Mouse (Mus musculus) gastrocnemius, adult 2 months (tissue): ENCODE measurements around the gene Synm. TPM values are rescaled to one million over a fixed set of nuclear protein-coding genes. Genes with fewer than 3 reads are reported as not detected.
A peak's percentile ranks its signal among the peaks of the same experiment; 100 is the strongest.

Source experiments
- DNase-seq: peaks from one replicate; pipeline ENCODE4 v3.0.0; 2022
- H3K27ac ChIP-seq: fragments of 200-600 bp; 2 replicates; pipeline ENCODE4 v1.8.1; 2022; ENCODE audit warnings: mild to moderate bottlenecking
- H3K4me3 ChIP-seq: fragments of 200-600 bp; 2 replicates; pipeline ENCODE4 v1.8.1; 2022; ENCODE audit warnings: mild to moderate bottlenecking, moderate library complexity
- CTCF ChIP-seq: fragments of 200-600 bp; IDR thresholded peaks from 2 replicates; pipeline ENCODE4 v1.8.1; 2022; ENCODE audit warnings: antibody characterized with exemption, mild to moderate bottlenecking, moderate library complexity
- intact Hi-C: fragments of 180-260 bp; cut with DNase I; formaldehyde crosslinking; loops from one replicate; pipeline ENCODE4 v1.15.1; 2025
- total RNA-seq, 2 experiments: library from RNA; stranded (reverse); gene quantifications; 2 replicates each; pipeline ENCODE4 v1.2.3; 2021

Synm gene
- total RNA-seq, 2 experiments from 2014 or later, result 235 to 336 TPM

DNA sequence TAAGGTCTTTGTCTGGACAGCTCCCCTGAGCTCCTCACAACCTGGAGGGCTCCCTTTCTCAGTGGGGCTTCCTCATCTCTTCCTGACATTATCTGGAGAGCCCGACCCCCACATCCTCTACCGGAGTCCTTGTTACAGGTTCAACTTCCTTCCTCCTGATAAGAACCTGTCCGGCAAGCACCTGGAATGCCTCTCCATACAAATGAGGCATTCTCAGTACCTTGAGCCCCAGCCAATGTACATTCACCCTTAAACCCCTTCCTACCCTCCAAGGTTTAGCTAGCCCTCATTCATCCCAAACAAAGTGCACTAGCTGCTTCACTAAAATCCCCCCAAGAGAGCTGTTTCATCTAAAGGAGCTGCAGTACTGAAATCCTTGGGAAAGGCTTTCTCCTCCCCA, 16.1 kb upstream of the Synm start:
- DNase-seq, result no peak
- intact Hi-C loops, result no loop called here
- no peak overlapping the region for H3K4me3 ChIP-seq
- TF ChIP-seq CTCF, result no peak
- H3K27ac ChIP-seq, result no peak overlapping the region

DNA sequence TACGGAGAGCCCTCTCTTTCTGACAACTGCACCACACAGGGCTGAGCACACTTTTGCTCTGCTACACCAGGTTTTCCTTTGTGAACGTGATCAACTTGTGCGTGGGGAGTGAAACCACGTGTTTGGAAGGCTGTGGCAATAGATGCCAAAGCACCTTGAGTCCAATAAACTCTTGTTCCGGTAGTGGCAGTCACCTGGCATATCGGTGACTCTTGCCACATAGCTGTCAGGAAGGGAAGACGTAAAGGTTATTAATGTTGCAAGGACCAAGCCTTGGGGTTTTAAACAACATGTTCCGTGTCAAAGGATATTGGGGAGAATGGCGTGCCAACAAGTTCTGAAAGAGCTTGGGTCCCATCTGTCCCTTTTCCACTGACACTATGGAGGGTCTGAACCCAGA, 12.7 kb upstream of the Synm start:
- intact Hi-C loops, result no loop called here
- TF ChIP-seq CTCF, result no peak
- Histone ChIP-seq H3K4me3 (no peak overlapping the region), H3K27ac (no peak overlapping the region)
- DNase-seq, result no peak

DNA sequence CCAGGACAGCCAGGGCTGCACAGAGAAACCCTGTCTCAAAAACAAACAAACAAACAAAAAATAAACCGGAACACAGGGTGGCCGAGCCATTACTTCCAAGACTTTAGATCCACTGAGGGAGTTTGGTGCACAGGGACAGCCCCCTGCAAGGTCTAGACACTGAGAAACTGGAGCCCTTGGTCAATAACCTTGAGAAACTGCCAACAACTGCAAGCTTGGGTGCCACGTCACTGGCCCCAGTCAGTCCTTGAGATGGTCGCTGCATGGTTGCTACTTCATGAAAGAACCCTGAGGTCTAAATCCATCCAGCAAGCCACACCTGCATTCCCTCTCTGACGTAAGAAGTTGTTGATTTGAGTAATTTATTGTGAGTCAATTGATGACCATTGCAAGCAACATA, 9.9 kb upstream of the Synm start:
- H3K4me3 ChIP-seq, result no peak overlapping the region
- no peak for TF ChIP-seq CTCF
- intact Hi-C loops, result no loop called here
- no peak overlapping the region for H3K27ac ChIP-seq
- no peak for DNase-seq

DNA sequence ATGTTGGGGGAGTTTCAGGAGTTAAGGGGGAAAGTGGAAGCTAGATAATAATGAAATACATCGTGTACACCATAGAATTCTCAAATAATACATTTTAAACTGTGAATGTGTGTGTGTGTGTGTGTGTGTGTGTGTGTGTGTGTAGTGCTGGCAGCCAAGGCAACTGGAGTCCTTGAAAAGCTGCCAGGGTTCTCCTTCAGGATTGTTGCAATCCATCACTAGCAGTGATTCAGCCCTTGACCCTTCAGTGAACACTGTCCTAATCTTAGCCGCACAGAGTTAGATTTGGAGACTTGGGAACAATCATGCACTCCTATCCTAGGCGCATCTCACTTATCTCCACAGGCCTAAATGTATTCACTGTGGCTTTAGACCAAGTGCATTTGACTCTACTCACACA, 8.6 kb upstream of the Synm start:
- H3K27ac ChIP-seq, result no peak overlapping the region
- H3K4me3 ChIP-seq, result no peak overlapping the region
- no peak for DNase-seq
- no peak for TF ChIP-seq CTCF
- intact Hi-C loops, result no loop called here

DNA sequence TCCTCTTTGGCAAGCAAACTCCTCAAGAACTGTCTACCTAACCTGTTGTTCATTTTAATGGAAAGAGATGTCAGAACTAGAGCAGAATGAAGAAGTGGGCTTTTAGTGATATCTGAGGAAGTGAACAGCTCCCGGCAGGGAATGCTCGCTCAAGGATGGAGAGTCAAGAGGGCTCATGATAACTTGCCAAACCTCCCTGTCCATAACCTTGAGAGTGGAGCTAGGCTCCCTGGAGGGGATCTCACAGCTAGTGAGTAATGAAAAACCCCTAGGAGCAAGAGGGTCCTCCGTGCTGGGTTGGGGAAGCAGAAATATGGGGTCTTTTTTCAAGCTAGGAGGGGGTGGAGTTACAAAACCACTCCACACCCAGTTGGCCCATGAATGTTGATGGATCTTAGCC, 4.1 kb upstream of the Synm start:
- TF ChIP-seq CTCF, result no peak
- intact Hi-C loops, result no loop called here
- Histone ChIP-seq H3K27ac (no peak overlapping the region), H3K4me3 (no peak overlapping the region)
- no peak for DNase-seq

DNA sequence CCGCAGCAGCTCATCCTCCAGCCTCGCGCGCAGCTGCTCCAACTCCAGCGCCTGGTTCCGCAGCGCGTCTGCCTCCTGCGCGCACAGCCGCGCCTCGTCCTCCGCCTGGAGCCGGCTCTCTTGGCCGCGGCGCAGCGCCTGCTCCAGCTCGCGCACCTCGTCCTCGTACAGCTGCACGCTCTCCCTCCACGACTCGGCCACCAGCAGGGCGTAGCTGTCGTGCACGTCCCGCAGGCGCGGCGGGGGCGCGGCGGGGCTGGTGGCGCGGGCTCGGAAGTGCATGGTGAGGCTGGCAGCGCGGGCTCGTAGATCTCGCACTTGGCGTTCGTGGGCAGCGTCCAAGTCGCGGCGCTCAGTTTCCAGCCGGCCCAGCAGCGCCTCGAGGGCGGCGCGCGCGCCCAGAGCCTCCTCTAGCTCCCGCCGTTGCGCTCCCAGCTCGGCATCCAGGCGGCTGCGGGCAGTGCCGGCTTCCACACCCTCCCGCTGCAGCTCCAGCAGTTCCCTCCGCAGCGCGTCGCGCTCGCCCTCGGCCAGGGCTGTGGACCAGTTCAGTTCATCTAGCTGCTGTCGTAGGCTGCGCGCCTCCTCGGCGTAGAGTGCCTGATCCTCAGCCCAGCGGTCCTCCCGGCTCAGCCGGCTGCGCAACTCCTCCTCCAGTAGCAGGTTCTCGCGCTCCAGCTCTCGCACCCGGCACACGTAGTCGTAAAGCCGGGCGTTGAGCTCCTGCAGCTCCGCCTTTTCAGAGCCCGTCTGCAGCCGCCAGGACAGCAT, 499 bp downstream of the Synm start:
- peak; percentile 88 for DNase-seq
- no peak; the same call in 1 of the 2 replicates for TF ChIP-seq CTCF
- intact Hi-C loops, result loop anchor here (1.0 to 10.0 kb wide), 3 partner anchors 57 to 534 kb away; partner anchors contain the start of gene Lysmd4
- Histone ChIP-seq H3K27ac (peak overlapping the region; percentile 96), H3K4me3 (peak overlapping the region; percentile 88)

DNA sequence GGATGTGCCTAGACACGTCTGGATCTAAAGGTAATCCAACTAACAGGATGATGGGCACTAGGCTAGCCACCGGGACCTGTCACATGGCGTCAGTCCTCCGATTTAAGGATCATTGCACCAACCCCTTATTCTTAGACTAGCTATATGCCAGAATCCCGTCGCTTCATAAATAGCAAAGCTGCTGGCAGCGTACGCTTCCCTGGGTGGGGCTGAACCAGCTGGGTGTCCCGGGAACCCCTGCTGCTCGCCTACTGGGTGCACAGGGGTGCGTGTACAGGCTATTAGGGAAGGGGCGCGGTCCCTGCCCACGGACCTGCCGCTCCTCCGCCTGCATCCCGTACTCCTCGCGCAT, 1.1 kb downstream of the Synm start:
- peak overlapping the region; percentile 96 for H3K27ac ChIP-seq
- intact Hi-C loops, result loop anchor here (5.0 to 10.0 kb wide), 2 partner anchors 56 to 534 kb away; partner anchors contain the start of gene Lysmd4
- peak overlapping the region; percentile 88 for H3K4me3 ChIP-seq
- peak; percentile 81 for DNase-seq
- no peak for TF ChIP-seq CTCF

DNA sequence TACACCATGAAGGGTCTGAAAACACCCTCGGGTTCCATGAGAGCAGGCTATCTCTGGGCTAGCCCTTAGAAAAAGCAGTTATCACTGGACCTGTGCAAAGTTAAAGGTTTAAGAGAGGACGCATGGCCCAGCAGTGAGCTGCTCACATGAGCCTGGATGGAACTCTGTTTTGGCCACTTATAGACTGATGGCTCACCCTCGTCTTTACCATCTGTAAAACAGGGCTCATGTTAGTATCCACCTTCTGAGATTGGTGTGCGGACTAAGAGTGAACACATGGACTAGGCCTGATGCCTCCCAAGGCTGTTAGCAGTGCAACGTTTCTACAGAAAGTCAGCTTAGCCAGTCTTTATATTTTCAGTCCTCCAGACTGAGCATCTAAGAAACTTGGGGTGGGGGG, 2.9 kb downstream of the Synm start:
- intact Hi-C loops, result loop anchor here (2.0 to 10.0 kb wide), 3 partner anchors 14 to 532 kb away; partner anchors contain the start of gene Lysmd4
- H3K4me3 ChIP-seq, result peak overlapping the region; percentile 88
- H3K27ac ChIP-seq, result peak overlapping the region; percentile 96
- TF ChIP-seq CTCF, result no peak
- peak; percentile 20 for DNase-seq

DNA sequence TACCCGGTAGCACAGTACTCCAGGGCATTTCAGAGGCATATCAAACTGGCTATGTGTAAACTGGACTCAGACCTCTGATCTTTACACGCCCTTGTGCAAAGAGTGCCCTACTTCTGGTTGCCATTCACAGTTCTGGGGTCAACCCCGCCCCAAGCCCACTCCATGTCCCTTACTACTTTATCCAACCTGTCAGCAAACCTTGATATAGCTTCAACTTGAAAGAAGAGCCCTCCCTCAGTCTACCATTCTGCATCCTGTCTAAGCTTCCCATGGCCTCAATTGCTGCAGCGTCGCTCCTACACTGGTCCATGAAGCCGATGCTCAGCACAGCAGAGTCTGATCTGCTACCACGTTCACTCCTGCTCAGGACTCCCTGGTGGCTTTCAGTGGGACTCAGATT, 4.2 kb downstream of the Synm start:
- DNase-seq, result peak; percentile 13
- no peak for TF ChIP-seq CTCF
- H3K4me3 ChIP-seq, result peak overlapping the region; percentile 88
- H3K27ac ChIP-seq, result peak overlapping the region; percentile 96
- intact Hi-C loops, result loop anchor here (5.0 to 10.0 kb wide), 2 partner anchors 53 to 531 kb away; partner anchors contain the start of gene Lysmd4

DNA sequence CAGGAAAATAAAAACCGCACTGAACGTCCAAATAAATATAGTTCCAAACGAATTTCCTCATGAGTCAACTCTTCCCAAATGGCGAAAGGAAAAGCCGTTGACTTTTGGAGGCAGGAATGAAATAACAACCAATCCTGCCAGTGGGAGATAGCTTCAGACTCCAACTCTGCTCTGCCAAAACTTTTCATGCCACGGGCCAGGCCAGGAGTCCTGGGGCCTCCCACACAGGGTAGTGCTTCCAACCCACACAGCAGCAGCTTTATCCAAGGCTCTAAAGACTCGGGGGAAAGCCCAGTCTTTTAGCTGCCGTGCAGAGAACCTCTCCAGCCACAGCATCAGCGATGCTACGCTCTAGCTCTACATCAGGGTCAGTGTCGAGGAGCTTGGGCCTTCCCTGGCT, 4.9 kb downstream of the Synm start:
- H3K4me3 ChIP-seq, result peak overlapping the region; percentile 88
- no peak for TF ChIP-seq CTCF
- DNase-seq, result peak; percentile 79
- intact Hi-C loops, result loop anchor here (5.0 to 10.0 kb wide), 2 partner anchors 52 to 530 kb away; partner anchors contain the start of gene Lysmd4
- peak overlapping the region; percentile 96 for H3K27ac ChIP-seq

DNA sequence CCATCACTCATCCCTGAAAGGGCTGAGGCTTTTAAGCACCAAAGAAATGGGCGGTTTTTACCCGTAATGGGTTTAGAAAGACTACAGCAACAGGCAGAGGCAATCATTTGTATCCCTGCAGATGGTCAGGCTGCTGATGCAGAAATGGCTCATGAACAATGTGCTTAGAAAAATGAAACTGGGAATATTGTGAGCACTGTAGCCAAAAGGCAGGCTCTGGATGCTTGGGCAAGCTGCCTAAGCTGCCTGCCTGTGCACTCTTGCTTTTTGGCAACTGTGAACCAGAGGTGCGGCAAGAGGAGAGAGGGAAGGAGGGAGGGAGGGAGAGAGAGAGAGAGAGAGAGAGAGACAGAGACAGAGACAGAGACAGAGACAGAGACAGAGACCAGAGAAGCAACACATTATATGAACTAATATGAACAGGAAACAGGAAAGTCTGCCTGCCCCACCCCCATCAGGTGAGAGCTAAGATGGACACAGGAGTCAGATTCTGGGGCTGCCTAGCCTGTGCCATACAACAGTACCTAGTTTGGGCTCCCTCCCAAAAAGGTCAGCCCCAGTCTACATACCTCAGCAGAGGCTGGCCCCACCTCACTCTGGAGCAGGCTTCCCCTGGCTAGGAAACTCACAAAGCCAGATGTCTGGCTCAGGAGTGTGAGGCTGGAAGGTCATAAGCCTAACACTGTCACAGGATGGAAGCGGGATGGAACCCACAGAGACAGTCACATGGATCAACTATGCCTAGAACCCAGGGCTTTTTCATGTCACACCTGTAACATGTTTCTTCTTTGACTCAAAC, 9.9 kb downstream of the Synm start:
- intact Hi-C loops, result loop anchor here (10.0 kb wide), 1 partner anchor 525 kb away; the partner anchor contains the start of gene Lysmd4
- DNase-seq, result peak; percentile 56

DNA sequence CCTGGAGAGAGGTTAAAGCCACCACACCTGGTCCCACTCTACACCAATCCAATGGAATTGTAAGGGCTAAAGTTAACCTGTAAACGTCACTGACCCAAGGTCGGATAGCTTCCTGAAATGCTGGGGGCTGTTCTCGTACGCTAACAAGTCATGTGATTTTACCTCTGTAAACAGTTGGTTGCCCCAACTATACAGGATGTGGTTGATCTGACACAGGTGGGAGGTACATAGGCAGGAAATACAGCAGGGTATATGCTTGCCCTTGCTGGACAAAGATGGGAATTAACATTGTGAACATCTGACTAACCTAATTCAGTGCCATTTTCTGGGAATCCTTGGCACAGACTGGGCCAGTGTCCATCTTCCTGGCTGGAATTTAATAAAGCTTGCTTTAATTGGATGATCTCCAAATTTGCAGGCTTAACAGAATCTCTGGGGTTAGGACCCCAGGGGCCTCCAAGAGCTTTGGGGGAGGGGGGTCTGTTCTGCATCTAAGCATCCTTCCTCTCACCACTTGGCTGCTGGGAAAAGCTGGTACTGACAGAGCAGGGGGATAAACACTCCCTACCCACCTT, 11.7 kb downstream of the Synm start:
- intact Hi-C loops, result no loop called here
- no peak overlapping the region for H3K4me3 ChIP-seq
- H3K27ac ChIP-seq, result peak overlapping the region; percentile 78
- TF ChIP-seq CTCF, result no peak
- DNase-seq, result no peak

More for the DNA sequence above, 9.9 kb downstream of the Synm start:
- Histone ChIP-seq H3K4me3 (peak overlapping the region; percentile 42), H3K27ac (peak overlapping the region; percentile 78)
- TF ChIP-seq CTCF, result no peak
